Mouse (Mus musculus): ENCODE data around the gene Itsn2.
"Not testable (repeated sequence)": the region's sequence is repeated elsewhere in the genome, so short reads cannot be mapped to it uniquely, and the experiment has no call there.

Gene Itsn2

GRCm38 (mm10) chr12:4592541-4593165, at the start of gene Itsn2, which contains the start of gene Gm3625:
TSS of gene Itsn2 (plus strand) at chr12:4592638.
TSS of gene Gm3625 (minus strand) at chr12:4592927.
- peak; percentile 50 to 56 for DNase-seq (ENCODE audit: low spot score in 2 of 2)

DNA sequence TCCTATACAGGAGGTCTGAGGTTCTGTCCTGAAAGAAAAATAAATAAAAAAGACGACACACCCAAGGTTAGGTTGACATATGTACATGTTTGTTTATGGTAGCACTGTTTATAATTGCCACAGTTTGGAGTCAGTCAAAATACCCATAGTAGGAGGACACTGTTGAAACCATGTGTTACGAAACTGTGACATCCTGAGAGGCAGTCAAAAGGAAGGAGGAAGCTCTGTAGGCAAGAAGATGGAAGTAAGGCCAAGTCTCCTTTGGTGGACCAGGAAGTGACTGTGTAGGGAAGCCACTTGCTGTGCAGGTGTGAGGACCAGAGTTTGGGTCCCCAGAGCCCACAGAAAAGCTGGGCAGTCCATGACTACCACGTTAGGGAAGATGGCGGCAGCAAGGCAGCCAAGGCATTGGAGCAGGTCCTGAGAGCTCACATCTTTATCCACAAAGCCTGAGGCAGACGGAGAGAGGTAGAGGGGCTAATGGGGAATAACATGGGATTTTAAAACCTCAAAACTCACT, 48.0 kb upstream of the Itsn2 start:
- no peak for DNase-seq (ENCODE audit: low spot score in 2 of 2)

GRCm38 (mm10) chr12:4545425-4545824, 47.0 kb upstream of the Itsn2 start:
- DNase-seq (ENCODE audit: low spot score in 2 of 2): no peak

DNA sequence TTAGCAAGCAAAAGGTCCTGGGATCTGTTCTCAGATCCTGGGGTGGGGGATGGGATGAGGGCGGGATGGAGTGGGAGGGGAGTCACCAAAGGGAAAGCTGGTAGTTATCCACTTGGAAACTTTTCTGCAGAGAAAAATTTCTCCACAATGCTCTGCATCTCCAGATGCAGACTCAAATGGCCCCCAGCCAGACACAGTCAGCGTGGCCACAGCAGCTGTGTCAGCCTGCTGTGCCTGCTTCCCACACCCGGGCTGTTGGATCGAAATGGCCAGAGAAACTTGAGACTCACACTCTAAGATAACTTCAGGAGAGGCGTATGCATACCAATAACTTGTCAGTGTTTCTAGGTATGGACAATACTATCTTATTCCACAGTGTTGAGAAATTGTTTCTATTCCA, 45.9 kb upstream of the Itsn2 start:
- DNase-seq (ENCODE audit: low spot score in 2 of 2): no peak

- no peak for DNase-seq (ENCODE audit: low spot score in 2 of 2)
Observed at GRCm38 (mm10) chr12:4547557-4547956, 44.9 kb upstream of the Itsn2 start.

- peak; percentile 59 to 60 for DNase-seq (ENCODE audit: low spot score in 2 of 2)
Observed at GRCm38 (mm10) chr12:4548053-4549013, 44.1 kb upstream of the Itsn2 start.

- not testable (repeated sequence) for DNase-seq (ENCODE audit: low spot score in 2 of 2)
Observed at GRCm38 (mm10) chr12:4553704-4554103, 38.7 kb upstream of the Itsn2 start.

GRCm38 (mm10) chr12:4555451-4555850, 37.0 kb upstream of the Itsn2 start:
- DNase-seq (ENCODE audit: low spot score in 2 of 2): no peak

- no peak for DNase-seq (ENCODE audit: low spot score in 2 of 2)
Observed at GRCm38 (mm10) chr12:4556891-4557290, 35.5 kb upstream of the Itsn2 start.

- no peak for DNase-seq (ENCODE audit: low spot score in 2 of 2)
Observed at GRCm38 (mm10) chr12:4557436-4557835, 35.0 kb upstream of the Itsn2 start.

GRCm38 (mm10) chr12:4558013-4558412, 34.4 kb upstream of the Itsn2 start:
- no peak for DNase-seq (ENCODE audit: low spot score in 2 of 2)

DNA sequence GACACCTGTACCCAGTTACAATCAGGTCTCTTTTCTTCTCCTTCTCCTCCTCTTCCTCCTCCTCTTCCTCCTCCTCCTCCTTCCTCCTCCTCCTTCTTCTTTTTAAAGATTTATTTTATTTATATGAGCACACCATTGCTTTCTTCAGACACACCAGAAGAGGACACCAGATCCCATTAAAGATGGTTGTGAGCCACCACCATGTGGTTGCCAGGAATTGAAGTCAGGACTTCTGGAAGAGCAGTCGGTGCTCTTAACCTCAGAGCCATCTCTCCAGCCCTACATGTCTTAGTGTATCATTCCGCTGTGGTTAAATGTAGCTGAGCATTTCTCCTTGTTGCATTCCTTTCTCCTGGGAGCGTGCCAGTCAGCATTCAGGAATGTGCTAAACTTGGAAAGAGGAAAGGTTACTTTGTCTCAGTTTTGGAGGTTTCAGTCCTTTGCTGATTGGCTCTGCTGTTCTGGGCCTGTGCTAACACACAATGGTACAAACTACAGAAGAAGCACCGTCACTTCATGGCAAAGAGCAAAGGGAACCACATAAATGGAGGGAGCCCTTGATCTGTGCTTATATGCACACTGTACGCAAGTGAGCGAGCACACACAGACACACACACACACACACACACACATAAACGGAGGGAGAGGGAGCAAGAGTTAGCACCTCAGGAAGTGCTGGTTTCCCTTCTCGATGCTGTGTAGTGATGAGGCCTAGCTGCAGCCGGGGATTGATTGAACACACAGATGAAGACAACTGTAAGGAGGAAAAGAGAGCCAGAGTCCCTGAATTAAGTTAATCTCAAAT, 33.8 kb upstream of the Itsn2 start:
- DNase-seq (ENCODE audit: low spot score in 2 of 2): no peak

- no peak for DNase-seq (ENCODE audit: low spot score in 2 of 2)
Observed at GRCm38 (mm10) chr12:4571864-4572263, 20.6 kb upstream of the Itsn2 start.

DNA sequence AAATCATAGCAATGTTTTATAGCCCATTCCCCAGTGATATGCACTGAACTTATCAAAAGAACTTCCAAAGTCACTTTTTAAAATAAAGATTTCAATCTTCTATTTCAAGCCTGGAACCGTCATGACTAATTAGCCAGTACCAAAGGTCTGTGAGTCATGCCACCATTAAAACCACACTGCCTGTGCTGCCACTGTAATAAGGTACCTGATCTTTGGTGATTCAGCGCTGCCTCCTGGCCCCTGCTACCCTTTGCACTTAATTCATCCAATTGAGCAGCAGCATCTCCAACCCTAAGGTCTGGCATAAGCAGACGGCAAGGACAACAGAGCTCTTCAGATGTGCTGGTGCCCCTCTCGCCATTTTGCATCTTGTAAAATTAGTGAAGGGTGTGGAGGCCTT, 18.4 kb upstream of the Itsn2 start:
- DNase-seq (ENCODE audit: low spot score in 2 of 2): no peak

GRCm38 (mm10) chr12:4582326-4582725, 10.1 kb upstream of the Itsn2 start:
- DNase-seq (ENCODE audit: low spot score in 2 of 2): no peak

DNA sequence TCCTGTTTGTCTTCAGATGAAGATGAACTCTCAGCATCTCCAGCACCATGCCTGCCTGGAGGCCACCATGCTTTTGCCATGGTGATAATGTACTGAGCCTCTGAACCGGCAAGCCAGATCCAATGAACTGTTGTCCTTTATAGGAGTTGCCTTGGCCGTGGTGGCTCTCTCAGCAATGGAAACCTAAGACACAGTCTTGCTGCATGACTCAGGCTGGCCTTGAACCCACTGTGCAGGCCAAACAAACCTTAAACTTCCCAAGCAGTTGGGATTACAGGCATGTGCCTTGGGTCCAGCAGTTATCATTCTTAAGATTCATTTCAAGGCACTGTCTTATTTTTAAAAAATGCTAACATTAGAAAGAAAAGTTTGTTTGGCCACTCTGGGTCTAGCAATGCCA, 4.6 kb upstream of the Itsn2 start:
- DNase-seq (ENCODE audit: low spot score in 2 of 2): no peak

- DNase-seq (ENCODE audit: low spot score in 2 of 2): no peak
Observed at GRCm38 (mm10) chr12:4588603-4589002, 3.8 kb upstream of the Itsn2 start.

DNA sequence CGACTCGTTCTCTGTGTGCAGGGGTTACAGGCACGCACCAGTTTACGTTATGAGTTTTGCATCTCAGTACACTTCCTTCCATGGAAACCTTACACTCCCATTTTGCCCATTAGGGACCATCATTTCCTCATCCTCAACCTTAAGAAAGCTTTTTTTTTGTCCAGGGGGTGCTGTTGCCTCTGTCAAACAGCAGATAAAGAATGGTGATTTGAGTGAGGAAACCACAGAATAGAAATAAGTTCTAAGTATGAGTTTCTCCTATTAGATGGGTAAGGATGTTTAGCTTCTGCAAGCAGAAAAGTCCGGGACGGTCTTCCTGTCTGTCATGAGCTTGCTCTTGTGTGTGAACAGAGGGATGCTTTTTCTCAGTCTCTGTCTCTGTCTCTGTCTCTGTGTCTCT, 413 bp upstream of the Itsn2 start:
- DNase-seq (ENCODE audit: low spot score in 2 of 2): no peak

DNA sequence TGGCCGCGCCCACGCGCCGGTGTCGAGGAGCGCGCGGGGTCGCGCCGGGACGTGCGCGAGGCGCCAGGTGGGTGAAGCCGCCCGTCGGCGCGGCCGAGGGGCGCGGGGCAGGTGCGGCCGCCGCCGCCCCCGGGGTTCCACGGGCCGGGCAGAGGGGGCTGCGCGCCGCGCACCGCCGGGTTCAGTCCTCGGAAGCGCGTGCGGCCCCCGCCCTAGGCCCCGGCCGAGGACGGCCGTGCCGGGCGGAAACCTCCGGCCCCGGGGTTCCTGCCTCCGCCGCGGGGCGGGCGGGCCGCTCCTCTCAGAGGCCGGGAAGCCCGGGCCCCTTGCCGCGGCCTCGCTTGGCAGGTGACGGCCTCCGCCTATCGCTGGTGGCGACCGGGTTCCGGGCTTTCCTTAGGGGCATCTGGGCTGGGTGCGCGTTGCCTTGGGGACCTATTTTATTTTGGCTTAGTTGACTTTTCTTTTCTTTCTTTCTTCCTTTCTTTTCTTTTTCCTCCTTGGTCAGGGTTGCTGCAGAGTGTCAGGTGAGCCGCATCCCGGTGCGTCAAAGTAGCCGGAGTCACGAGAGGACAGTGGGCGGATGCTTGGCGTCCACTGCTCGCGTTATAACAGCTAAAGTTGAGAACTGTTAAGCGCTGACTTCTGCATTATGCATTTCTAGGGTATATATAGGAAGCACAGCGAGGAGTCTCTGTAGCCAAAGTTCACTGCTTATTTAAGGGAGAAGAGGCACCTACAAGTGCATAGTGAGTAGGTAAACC, 910 bp downstream of the Itsn2 start:
- DNase-seq (ENCODE audit: low spot score in 2 of 2): peak; percentile 30 to 48

DNA sequence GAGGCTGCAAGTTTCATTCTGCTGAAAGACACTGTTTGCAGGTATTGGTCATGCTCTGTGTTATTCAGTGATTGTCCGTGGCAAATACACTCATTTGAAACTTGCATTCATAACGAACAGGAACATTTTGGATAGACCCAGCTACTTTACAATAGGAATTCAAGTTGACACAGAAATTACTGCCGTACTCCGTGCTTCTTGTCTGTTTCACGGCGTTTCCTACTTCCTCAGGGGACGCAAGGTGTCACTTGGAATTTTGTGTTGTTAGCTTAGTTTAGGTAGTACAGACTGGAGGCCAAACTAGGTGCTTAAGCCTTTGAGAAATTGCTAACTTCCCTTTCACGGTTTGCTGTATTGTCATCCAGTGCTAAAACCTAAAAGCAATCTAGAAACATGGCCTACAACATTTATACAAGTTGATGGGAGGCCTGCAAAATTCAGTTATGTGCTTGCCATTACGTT, 1.5 kb downstream of the Itsn2 start:
- DNase-seq (ENCODE audit: low spot score in 2 of 2): no peak

GRCm38 (mm10) chr12:4595055-4595454, 2.6 kb downstream of the Itsn2 start:
- no peak for DNase-seq (ENCODE audit: low spot score in 2 of 2)

Data from right cerebral cortex, postnatal 36 days (tissue).